Mouse (Mus musculus): ENCODE data around the gene Mpp5. TPM values are rescaled to one million over a fixed set of nuclear protein-coding genes. Genes with fewer than 3 reads are reported as not detected.

The Mpp5 gene
- total RNA-seq, 2 experiments from 2014 or later: 15.5 to 19.1 TPM

DNA sequence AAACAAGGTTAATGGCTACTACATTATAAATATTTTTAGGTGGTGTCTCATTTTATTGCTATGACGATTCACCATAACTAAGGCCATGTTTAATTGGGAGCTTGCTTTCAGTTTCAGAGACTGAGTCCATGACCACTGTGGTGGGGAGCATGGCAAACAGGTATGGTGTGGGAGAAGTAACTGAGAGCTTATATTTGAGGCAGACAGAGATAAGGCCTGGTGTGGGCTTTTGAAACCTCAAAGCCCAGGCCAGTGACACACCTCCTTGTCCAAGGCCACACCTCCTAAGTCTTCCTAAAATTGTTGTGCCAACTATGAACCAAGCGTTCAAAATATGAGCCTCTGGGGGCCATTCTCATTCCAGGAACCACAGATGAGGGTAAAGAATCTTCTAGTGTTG lies 85.8 kb downstream of the Mpp5 start:
- ATAC-seq (replicated peaks; ENCODE audit: low FRiP score, low TSS enrichment, poor library complexity, severe bottlenecking): peak; percentile 65

GRCm38 (mm10) chr12:78839906-78840305 lies 91.2 kb downstream of the Mpp5 start:
- ATAC-seq (replicated peaks; ENCODE audit: low FRiP score, low TSS enrichment, poor library complexity, severe bottlenecking): no peak

DNA sequence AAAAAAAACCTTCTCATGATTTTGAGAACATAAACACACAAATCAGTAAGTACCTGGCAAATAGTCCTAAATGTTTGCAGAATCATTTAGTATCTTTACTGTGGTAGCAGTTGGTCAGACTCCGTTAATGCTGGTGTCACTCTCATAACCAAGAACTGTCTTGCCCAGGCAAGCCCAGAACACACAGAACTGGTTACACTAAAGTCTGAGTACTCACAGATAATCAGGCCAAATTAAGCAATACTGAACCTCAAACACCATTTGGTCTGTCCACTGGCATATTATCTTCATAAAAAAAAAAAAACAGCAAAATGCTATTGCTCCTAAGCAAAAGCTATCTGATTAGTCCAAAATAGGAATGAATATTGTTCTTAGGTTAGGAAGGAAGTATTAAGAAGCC lies 93.7 kb downstream of the Mpp5 start:
- no peak for ATAC-seq (replicated peaks; ENCODE audit: low FRiP score, low TSS enrichment, poor library complexity, severe bottlenecking)

- ATAC-seq (replicated peaks; ENCODE audit: low FRiP score, low TSS enrichment, poor library complexity, severe bottlenecking): no peak
Observed at GRCm38 (mm10) chr12:78848246-78848645, 99.5 kb downstream of the Mpp5 start.

DNA sequence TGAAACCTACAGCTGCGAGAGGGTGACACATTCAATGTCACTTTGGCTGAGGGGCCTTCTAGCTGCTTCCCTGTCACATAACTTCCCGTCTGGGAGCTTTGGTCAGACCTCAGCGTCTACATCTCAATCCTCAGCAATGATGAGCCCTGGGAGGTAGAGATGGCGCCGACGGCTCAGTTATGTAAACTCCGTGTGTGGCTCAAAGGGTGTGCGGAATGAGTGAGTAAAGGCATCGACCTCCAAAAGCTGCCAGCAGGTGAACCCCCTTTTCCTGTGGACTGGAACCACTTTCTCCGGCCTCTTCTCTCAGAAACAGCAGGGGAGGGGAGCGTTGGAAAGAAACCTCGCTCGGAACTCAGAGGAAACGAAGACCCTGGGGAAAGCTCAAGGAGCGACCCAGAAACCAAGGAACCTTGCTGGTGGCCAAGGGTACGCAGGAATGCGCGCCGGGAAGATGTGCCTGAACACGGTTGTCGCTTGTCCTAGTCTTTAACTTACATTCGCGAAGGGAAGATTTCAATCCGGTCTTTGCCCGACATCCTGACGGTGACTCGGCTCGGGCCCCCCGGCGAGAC lies 112.3 kb downstream of the Mpp5 start:
- ATAC-seq (replicated peaks; ENCODE audit: low FRiP score, low TSS enrichment, poor library complexity, severe bottlenecking): peak; percentile 32

DNA sequence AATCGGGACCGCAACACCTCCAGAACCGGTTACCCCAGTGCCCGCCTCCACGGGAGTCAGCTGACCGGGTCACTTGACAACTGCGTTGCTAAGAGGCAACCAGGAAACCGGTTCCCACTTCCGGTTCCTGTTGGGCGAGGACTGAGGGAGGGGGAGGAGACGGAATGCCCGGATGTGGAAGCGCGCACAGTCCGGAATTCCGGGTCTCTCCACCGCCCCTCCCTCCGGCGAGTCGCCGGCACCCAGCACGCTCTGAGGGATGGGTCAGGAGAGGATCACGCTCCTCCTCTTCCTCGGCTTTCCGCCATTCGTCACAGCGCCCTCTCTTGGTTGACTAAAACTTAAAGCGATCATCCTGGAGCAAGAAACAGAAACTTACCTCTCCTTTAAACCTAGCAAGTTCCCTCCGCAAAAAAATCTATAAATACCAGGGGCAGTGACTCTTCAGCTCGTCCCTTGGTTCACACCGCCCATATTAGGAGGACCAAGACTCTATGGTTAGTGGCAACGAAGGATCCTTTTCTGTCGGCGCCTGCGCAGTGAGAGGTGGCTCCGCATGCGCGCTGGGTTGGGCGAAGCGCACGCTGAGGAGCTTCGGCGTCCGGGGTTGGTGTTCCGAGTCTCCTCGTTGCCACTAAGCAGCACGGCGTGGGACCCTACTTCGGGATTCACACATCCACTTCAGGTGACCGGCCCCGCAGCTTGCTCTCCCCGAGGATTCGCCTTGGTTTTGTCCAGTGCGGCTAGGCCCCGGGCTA lies 113.0 kb downstream of the Mpp5 start, which contains the start of the genes Atp6v1d and Eif2s1:
TSS of gene Atp6v1d (minus strand) at position 143 of the 758 bp plus-strand sequence.
TSS of gene Eif2s1 (plus strand) at position 324 of the 758 bp plus-strand sequence.
- peak; percentile 88 for ATAC-seq (replicated peaks; ENCODE audit: low FRiP score, low TSS enrichment, poor library complexity, severe bottlenecking)

GRCm38 (mm10) chr12:78862254-78862730 lies 113.6 kb downstream of the Mpp5 start:
- ATAC-seq (replicated peaks; ENCODE audit: low FRiP score, low TSS enrichment, poor library complexity, severe bottlenecking): peak; percentile 50; the same call in 1 of the 2 replicates

DNA sequence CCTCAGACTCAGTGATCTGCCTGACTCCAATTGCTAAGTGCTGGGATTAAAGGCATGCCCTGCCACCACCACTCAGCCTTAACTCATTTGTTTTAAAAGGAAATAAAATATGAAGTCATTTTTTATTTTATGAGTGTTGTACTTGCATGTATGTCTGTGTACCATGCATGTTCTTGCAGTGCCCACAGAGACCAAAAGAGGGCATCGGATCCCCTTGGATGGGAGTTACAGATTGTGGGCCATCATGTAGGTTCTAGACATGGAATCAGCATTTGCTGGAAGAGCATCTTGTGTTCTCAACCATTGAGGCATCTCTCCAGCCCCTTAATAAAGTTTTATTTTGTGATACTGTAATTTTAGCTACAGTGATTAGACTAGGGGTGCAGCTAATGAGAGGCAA lies 116.7 kb downstream of the Mpp5 start:
- no peak for ATAC-seq (replicated peaks; ENCODE audit: low FRiP score, low TSS enrichment, poor library complexity, severe bottlenecking)

DNA sequence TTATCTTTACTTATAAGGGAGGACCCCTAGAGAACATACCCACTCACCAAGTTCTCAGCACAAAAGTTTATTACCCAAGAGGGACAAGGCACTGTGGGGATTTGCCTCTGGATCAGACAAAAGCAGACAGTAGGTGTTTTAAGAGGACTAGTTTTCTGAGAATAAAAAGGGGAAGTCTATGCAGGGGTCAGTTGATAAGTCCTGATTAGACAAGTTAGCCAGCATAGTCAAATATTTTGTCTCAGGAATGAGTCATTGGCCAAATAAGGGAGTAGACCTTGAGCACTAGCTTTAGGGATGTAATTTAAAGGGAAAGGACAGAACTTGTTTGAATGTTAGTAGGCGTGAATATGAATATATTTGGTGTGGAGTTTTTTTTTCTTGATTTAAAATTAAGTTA lies 119.4 kb downstream of the Mpp5 start:
- no peak for ATAC-seq (replicated peaks; ENCODE audit: low FRiP score, low TSS enrichment, poor library complexity, severe bottlenecking)

DNA sequence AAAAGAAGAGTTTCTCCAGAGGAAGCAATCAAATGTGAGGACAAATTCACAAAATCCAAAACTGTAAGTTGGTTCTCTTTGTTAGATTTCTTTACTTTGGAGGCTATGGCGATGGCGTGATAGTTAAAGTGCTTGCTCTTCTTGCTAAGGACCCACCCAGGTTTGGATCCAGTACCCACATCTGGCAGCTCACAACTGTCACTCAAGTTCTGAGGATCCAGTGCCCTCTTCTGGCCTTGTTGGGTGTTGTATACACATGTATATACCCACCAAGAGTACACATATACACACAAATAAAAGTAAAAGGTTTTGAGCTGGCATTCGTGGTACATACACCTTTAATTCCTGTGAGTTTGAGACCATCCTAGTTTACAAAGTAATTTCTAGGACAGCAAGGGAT lies 125.9 kb downstream of the Mpp5 start:
- 0 out of 2 replicates have a peak, but pooled peaks have one; percentile 28 for ATAC-seq (replicated peaks; ENCODE audit: low FRiP score, low TSS enrichment, poor library complexity, severe bottlenecking)

DNA sequence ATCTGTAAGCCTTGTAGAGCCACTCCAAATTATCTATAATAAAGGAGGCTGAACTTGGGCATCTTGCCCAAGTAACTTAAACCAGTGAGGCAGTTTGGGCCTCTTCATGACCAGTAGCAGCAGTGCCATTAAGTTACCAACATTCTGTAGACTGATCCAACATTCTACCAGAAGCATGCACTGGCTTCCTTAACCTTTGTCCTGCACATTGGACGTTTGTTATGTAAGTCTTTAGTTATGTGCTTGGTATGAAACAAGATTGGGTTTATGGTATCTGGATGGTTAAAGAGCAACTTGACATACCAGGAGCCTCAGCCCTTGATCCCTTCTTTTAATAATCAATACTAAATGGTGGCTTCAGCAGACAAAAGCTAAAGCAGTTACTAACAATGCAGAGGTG lies 141.4 kb downstream of the Mpp5 start:
- ATAC-seq (replicated peaks; ENCODE audit: low FRiP score, low TSS enrichment, poor library complexity, severe bottlenecking): no peak

Other genes with a start within 250 kb of the Mpp5 start
- gene Fam71d, start 57.4 kb upstream of the Mpp5 start, total RNA-seq (2014; fragmentation: Nextera tagmentation): not detected in 2 replicates
- not detected in 2 replicates for gene Fam71d, start 57.4 kb upstream of the Mpp5 start, total RNA-seq (2017)
- gene Atp6v1d, start 112.7 kb downstream of the Mpp5 start, total RNA-seq (2014; fragmentation: Nextera tagmentation): 53.3 and 74.5 TPM in 2 replicates
- gene Atp6v1d, start 112.7 kb downstream of the Mpp5 start, total RNA-seq (2017): 15.3 and 27.9 TPM in 2 replicates
- 88.2 and 99.2 TPM in 2 replicates for gene Eif2s1, start 112.9 kb downstream of the Mpp5 start, total RNA-seq (2014; fragmentation: Nextera tagmentation)
- 137 and 156 TPM in 2 replicates for gene Eif2s1, start 112.9 kb downstream of the Mpp5 start, total RNA-seq (2017)
- gene Plek2, start 158.1 kb downstream of the Mpp5 start, total RNA-seq (2014; fragmentation: Nextera tagmentation): 2.2 TPM in 1 of 2 replicates, not detected in the other
- 0.66 TPM in 1 of 2 replicates, not detected in the other for gene Plek2, start 158.1 kb downstream of the Mpp5 start, total RNA-seq (2017)

All from megakaryocyte-erythroid progenitor cell, adult 5-6 weeks (primary cell).